Mouse (Mus musculus) midbrain, embryonic 12.5 days (tissue): ENCODE measurements around the gene Nck2. TPM values are rescaled to one million over a fixed set of nuclear protein-coding genes. Genes with fewer than 3 reads are reported as not detected.

Experiments
- ATAC-seq: fragments of 200-750 bp; cut with Nextera tagmentation; 2 replicates; pipeline ENCODE4 v1.8.0; 2017; ENCODE audit warnings: low read depth, moderate TSS enrichment, moderate library complexity; ENCODE audit not compliant: low FRiP score
- H3K27ac ChIP-seq: fragments of 300-500 bp; sonication (generic); replicated peaks from 2 replicates; pipeline ENCODE4 v1.5.1; 2016; ENCODE audit warnings: mild to moderate bottlenecking
- H3K27me3 ChIP-seq: fragments of 300-500 bp; sonication (generic); 2 replicates; pipeline ENCODE4 v1.6.1; 2016; ENCODE audit warnings: mild to moderate bottlenecking
- H3K36me3 ChIP-seq: fragments of 300-500 bp; sonication (generic); 2 replicates; pipeline ENCODE4 v1.6.1; 2016
- H3K4me1 ChIP-seq: fragments of 300-500 bp; sonication (generic); 2 replicates; pipeline ENCODE4 v1.6.1; 2016
- H3K4me2 ChIP-seq: fragments of 300-500 bp; sonication (generic); replicated peaks from 2 replicates; pipeline ENCODE4 v1.6.1; 2016; ENCODE audit warnings: mild to moderate bottlenecking, moderate library complexity
- H3K4me3 ChIP-seq: fragments of 300-500 bp; sonication (generic); 2 replicates; pipeline ENCODE4 v1.5.1; 2016; ENCODE audit warnings: mild to moderate bottlenecking
- H3K9ac ChIP-seq: fragments of 300-500 bp; sonication (generic); replicated peaks from 2 replicates; pipeline ENCODE4 v1.6.1; 2016; ENCODE audit warnings: mild to moderate bottlenecking, moderate library complexity
- H3K9me3 ChIP-seq: fragments of 300-500 bp; sonication (generic); 2 replicates; pipeline ENCODE4 v1.6.1; 2016; ENCODE audit warnings: mild to moderate bottlenecking
- WGBS: fragments of 180-500 bp; shearing (Covaris S2); methylation state at CpG from one replicate; pipeline ENCODE4 v1.1.7; 2016; 5-methylcytosine and 5-hydroxymethylcytosine counted together
- polyA plus RNA-seq: library from polyadenylated mRNA; unstranded; fragments of >200 nt; fragmentation: Nextera tagmentation; extraction: Ambion mirVana; gene quantifications from 2 replicates; pipeline ENCODE4 v1.2.1, GENCODE M21; 2016

Gene Nck2
- polyA plus RNA-seq, 1 experiment from 2014 or later = 41.8 TPM

DNA sequence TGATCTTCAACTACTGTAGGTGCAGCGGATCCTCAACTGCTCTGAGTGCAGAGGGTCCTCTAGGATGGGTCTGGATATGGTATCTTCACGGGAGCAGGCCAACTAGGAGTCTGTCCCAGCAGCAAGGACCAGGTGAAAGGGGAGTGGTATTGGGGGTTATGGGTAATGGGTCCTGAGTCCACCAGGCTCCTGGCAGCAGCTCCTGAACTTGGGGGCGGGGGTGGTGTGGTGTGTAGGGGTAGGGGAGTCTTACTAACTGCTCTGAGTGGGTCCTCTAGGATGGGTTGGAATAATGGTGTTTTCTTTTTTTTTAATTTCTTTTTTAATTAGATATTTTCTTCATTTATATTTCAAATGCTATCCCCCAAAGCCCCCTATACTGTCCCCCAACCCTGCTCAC is 73.0 kb downstream of the Nck2 start:
- 97% methylated on average over 3 of the region's 3 CpGs for WGBS
- no peak for ATAC-seq

DNA sequence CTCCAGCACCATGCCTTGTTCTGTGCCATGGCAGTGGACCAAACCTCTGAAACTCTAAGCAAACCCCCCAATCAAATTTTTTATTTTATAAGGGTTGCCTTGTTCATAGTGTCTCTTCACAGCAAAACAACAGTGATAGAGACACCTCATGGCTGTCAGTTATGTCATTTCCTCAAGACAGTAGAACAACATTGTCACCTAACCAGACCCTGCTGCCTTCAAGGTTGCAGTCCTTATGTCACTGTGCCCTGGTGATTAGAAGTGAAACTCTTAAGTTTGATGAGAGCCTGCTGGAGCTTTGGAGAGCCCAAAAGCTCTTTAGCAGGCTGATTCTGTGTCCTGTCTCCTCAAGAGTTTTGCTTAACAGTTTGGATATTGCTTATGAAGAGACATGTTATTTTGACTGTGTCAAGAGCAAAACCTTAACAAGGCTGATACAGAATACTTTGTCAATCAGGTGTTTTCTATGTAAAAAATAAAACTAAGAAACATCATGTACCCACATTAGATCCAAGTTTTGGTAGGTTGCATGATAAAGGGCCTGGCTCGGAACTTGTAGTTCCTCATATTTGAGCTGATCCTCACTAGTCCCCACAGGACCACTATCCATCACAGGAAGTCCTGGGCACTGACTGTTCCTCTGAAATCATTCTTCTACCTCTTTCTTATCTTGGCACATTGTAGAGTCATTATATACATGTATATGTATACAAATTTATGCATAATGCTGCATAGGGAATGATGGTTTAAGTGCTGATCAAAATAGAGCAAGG is 76.0 kb downstream of the Nck2 start:
- Histone ChIP-seq H3K4me1 (no peaks in the 10 kb centered on the region), H3K27me3 (no peaks in the 10 kb centered on the region), H3K27ac (no peak overlapping the region), H3K9me3 (no peaks in the 10 kb centered on the region), H3K4me3 (no peak overlapping the region), H3K36me3 (no peaks in the 10 kb centered on the region), H3K9ac (no peak overlapping the region), H3K4me2 (no peak overlapping the region)
- ATAC-seq = no peak
- 93% methylated on average over 1 of the region's 1 CpGs for WGBS

More for the DNA sequence above, 73.0 kb downstream of the Nck2 start:
- Histone ChIP-seq H3K4me1 (no peaks in the 10 kb centered on the region), H3K4me2 (no peak overlapping the region), H3K36me3 (0 out of 2 replicates have a peak, but pooled peaks cover 3% of the 10 kb centered on the region), H3K27ac (no peak overlapping the region), H3K9me3 (no peaks in the 10 kb centered on the region), H3K4me3 (no peak overlapping the region), H3K9ac (no peak overlapping the region), H3K27me3 (no peaks in the 10 kb centered on the region)

DNA sequence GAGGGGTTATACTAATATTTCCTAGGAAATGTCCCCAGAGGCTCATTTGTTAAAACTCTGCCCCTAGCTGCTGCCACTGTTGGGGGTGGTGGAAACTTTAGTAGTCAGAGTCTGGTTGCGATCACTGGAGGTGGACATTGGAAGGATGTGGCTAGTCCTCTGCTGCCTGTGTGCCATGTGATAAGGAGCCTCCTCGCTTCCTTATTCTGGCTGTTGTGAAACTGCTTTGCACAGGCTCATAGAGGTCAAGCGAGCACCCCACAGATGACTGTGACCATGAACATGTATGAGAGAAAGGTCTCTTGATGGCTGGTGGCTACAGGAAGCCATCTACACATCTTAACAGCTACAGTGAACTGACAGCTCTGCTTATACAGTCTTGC is 76.6 kb downstream of the Nck2 start:
- no peaks in the 10 kb centered on the region for H3K4me1 ChIP-seq
- no peaks in the 10 kb centered on the region for H3K27me3 ChIP-seq
- 99% methylated on average over 3 of the region's 3 CpGs for WGBS
- no peak overlapping the region for H3K9ac ChIP-seq
- no peak overlapping the region for H3K4me3 ChIP-seq
- no peak for ATAC-seq
- H3K27ac ChIP-seq = no peak overlapping the region
- H3K36me3 ChIP-seq = no peaks in the 10 kb centered on the region
- no peak overlapping the region for H3K4me2 ChIP-seq
- no peaks in the 10 kb centered on the region for H3K9me3 ChIP-seq

DNA sequence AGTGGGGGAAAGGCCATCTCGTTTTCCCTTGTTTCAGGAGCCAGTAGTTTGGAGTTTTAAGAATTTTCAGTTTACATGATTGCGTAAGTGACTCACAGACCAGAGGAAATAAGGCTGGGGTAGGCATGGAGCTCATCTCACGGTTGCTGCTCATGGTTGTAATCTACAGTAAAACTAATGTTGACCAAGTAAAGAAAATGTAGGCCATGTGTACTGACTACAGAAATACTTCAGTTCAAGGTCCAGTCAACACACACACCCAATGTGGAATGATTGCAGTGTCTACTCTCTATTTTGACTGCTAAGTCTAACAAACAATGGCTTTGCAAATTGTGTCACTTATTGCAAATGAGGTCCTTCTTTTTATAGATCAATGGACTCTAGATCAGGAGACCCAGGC is 77.1 kb downstream of the Nck2 start:
- no peaks in the 10 kb centered on the region for H3K9me3 ChIP-seq
- H3K36me3 ChIP-seq = no peaks in the 10 kb centered on the region
- H3K4me3 ChIP-seq = no peak overlapping the region
- H3K4me1 ChIP-seq = no peaks in the 10 kb centered on the region
- ATAC-seq = no peak
- no peak overlapping the region for H3K9ac ChIP-seq
- H3K27me3 ChIP-seq = no peaks in the 10 kb centered on the region
- no peak overlapping the region for H3K4me2 ChIP-seq
- 91% methylated on average over 3 of the region's 3 CpGs for WGBS
- no peak overlapping the region for H3K27ac ChIP-seq

DNA sequence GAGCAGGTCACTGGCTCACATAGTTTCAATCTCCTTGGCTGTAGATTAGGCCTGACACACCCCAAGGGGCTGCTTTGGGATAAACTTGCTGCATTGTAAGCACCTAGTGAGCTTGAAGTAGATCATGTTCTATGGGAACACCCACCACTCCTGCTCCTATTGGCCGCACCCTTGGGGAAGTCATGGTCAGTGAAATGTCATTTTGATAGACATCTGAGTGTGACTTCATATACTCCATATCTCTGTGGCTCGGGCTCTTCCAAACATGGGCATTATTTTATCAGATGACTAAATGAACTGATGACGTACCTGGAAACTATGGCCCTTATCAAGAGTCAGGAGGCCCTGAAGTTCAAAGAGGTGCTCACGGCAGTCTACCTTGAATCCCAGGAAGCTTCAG is 77.6 kb downstream of the Nck2 start:
- H3K4me1 ChIP-seq = no peaks in the 10 kb centered on the region
- H3K36me3 ChIP-seq = no peaks in the 10 kb centered on the region
- no peak overlapping the region for H3K9ac ChIP-seq
- 97% methylated on average over 4 of the region's 4 CpGs for WGBS
- no peaks in the 10 kb centered on the region for H3K9me3 ChIP-seq
- H3K4me3 ChIP-seq = no peak overlapping the region
- no peak for ATAC-seq
- H3K4me2 ChIP-seq = no peak overlapping the region
- no peaks in the 10 kb centered on the region for H3K27me3 ChIP-seq
- H3K27ac ChIP-seq = no peak overlapping the region

DNA sequence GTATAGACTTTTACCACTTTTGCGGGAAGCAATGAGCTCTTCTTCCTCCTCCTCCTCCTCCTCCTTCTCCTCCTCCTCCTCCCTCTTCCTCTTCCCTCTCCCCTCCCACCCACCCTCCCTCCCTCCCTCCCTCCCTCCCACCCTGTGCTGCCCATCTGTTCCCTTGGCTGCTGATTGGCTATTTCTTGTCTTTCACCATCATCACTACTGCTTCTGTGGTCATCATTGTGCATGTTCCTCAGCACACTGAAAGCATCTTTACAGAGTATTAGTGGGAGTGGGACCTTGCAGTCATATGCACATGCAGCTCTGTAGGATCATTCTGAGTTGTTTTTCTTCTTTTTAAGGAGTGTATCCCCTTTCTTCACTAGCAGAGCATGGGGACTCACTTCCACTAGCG is 78.6 kb downstream of the Nck2 start:
- Histone ChIP-seq H3K4me3 (no peak overlapping the region), H3K36me3 (no peaks in the 10 kb centered on the region), H3K4me1 (no peaks in the 10 kb centered on the region), H3K9me3 (no peaks in the 10 kb centered on the region), H3K4me2 (no peak overlapping the region), H3K27ac (no peak overlapping the region), H3K27me3 (no peaks in the 10 kb centered on the region), H3K9ac (no peak overlapping the region)
- WGBS = 86% methylated on average over 2 of the region's 2 CpGs
- no peak for ATAC-seq

DNA sequence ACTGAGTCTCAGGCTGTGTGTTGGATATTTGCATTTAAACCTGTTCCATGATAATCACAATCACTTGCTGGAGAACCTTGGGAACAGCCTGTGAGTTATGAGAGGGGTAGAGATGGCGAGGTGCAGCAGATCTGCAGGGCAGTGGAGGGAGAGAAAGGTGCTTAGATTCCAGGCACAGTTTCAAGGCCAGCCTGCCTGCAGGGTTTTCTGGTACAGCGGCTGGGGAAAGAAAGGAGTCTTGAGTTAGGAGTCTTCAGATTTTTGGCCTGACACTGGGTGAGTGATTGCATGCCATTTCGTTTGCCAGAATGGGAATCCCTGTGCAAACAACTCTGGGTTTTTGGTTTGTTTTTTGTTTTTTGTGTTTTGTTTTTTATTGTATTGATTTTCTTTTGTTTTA is 80.0 kb downstream of the Nck2 start:
- Histone ChIP-seq H3K36me3 (no peaks in the 10 kb centered on the region), H3K9me3 (no peaks in the 10 kb centered on the region), H3K9ac (no peak overlapping the region), H3K27me3 (no peaks in the 10 kb centered on the region), H3K4me2 (no peak overlapping the region), H3K4me3 (no peak overlapping the region), H3K4me1 (no peaks in the 10 kb centered on the region), H3K27ac (no peak overlapping the region)
- no peak for ATAC-seq
- WGBS = 81% methylated on average over 3 of the region's 3 CpGs

DNA sequence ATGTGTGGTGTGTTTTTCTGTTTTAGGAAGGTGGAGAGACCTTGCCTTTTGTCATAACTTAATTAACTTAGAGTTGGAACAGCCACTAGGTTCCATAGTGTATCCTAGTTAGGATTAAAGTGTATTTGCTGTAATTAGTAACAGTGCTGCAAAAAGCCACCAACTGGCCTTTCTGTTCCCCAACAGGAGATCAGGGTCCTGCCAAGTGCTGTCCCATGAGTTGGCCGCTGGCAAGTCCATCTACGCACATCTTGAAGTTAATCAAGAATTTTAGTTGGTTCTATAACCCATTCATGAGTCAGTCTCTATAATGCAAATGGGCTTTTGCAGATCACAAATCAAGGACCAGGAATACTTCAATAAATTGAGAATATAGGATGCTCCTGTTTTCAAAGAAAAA is 83.9 kb downstream of the Nck2 start:
- H3K9ac ChIP-seq = no peak overlapping the region
- no peaks in the 10 kb centered on the region for H3K36me3 ChIP-seq
- H3K4me2 ChIP-seq = no peak overlapping the region
- no peak overlapping the region for H3K4me3 ChIP-seq
- H3K9me3 ChIP-seq = no peaks in the 10 kb centered on the region
- H3K27me3 ChIP-seq = no peaks in the 10 kb centered on the region
- no peak for ATAC-seq
- WGBS = 98% methylated on average over 2 of the region's 2 CpGs
- no peaks in the 10 kb centered on the region for H3K4me1 ChIP-seq
- H3K27ac ChIP-seq = no peak overlapping the region

DNA sequence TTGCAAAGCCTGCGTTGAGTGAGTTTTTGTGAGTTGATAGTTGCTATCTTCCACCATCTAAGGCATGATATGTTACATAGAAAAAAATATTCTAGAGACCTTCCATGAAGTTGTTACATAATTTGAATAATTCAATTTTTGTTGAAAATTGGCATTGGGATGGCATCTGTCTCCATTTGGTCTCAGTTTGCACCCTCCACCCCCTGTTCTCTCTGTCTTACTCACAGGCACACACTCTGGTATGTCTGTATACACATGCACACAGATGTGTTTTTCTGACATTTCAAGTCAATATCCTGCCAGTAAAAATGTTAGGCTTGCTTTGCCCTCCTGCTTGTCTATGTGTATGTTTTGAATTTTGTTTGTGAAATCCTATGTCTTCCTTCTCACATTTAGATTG is 84.7 kb downstream of the Nck2 start:
- Histone ChIP-seq H3K9ac (no peak overlapping the region), H3K9me3 (no peaks in the 10 kb centered on the region), H3K36me3 (0 out of 2 replicates have a peak, but pooled peaks cover 4% of the 10 kb centered on the region), H3K4me3 (no peak overlapping the region), H3K4me1 (no peaks in the 10 kb centered on the region), H3K27me3 (no peaks in the 10 kb centered on the region), H3K27ac (no peak overlapping the region), H3K4me2 (no peak overlapping the region)
- WGBS = 91% methylated on average over 1 of the region's 1 CpGs
- no peak for ATAC-seq

DNA sequence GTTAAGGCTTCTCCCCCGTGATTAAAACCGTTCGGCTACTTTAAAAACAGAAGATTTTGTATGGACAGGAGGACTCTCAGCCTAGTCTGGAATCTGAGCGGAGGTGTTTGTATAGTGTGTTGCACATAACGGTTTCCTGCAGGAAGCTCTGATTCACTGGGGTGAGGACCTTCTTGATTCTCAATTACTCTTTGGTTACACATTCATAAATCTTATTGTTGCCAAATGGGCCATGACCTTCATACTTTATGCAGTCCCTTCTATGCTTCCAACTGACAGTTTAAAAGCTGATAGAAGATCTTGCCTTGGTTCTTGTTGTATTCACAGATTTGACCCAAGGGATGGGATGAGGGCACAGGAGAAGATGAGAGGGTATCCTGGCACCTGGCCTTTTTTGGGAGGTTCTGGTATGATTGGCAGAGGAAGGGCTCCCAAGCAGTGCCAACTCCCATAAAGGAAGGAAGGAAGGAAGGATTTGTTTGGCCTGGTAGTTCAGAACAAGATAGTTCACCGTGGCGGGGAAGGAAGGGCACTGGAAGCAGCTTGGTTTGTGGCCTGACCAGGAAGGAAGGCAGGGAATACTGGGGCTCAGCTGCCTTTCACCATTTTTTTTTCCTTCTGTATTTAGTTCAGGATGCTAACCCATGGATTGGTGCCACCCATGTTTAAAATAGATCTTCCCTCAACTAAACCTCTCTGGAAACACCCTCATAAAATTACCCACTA is 86.1 kb downstream of the Nck2 start:
- no peak overlapping the region for H3K9ac ChIP-seq
- H3K27me3 ChIP-seq = no peaks in the 10 kb centered on the region
- H3K27ac ChIP-seq = no peak overlapping the region
- H3K4me3 ChIP-seq = no peak overlapping the region
- H3K9me3 ChIP-seq = no peaks in the 10 kb centered on the region
- H3K4me1 ChIP-seq = no peaks in the 10 kb centered on the region
- no peak overlapping the region for H3K4me2 ChIP-seq
- H3K36me3 ChIP-seq = 0 out of 2 replicates have a peak, but pooled peaks cover 12% of the 10 kb centered on the region
- ATAC-seq = no peak
- WGBS = 83% methylated on average over 7 of the region's 7 CpGs

DNA sequence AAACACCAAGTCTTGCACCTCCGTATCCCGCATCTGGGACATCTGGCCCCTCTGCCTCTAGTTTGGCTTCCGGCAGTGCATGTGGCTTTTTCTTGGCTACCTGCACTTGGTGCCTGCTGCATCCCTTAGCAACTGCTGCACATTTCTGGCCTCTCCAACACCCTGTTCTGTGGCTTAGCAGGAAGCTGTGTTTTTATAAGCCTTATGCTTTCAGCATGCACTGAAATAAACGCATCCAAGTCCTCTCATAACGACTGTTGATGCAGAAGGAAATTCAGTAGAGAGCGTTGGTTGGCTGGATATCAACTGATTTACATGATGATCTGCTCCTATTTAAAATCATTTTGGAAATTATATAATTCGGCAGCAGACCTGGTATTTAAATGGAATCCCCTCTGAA is 86.9 kb downstream of the Nck2 start:
- Histone ChIP-seq H3K9ac (no peak overlapping the region), H3K4me3 (no peak overlapping the region), H3K36me3 (0 out of 2 replicates have a peak, but pooled peaks cover 12% of the 10 kb centered on the region), H3K4me2 (no peak overlapping the region), H3K27me3 (no peaks in the 10 kb centered on the region), H3K4me1 (no peaks in the 10 kb centered on the region), H3K27ac (no peak overlapping the region), H3K9me3 (no peaks in the 10 kb centered on the region)
- WGBS = 90% methylated on average over 7 of the region's 7 CpGs
- no peak for ATAC-seq

DNA sequence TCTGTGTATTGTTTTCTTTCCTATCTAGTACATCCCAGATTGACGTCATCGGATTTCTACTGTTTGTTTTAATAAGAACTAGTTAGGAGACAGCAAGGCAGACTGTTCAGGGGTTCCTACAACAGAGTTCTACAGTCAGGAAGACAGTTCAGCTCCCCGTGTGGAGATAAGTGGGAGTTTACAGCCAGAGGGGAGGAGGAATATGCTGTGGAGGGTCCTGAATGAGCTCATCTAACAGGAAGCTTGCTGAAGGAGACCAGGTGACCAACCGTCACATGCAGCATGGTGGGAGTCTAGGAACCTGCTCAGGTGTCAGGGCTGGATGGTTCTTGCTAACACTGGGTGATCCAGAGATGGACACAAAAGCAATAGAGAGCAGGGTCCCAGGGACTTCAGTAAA is 87.9 kb downstream of the Nck2 start:
- H3K36me3 ChIP-seq = 0 out of 2 replicates have a peak, but pooled peaks cover 16% of the 10 kb centered on the region
- no peak overlapping the region for H3K9ac ChIP-seq
- H3K27me3 ChIP-seq = no peaks in the 10 kb centered on the region
- no peaks in the 10 kb centered on the region for H3K9me3 ChIP-seq
- WGBS = 82% methylated on average over 4 of the region's 4 CpGs
- H3K4me2 ChIP-seq = no peak overlapping the region
- no peak overlapping the region for H3K27ac ChIP-seq
- no peaks in the 10 kb centered on the region for H3K4me1 ChIP-seq
- ATAC-seq = 0 out of 2 replicates have a peak, but pooled peaks have one; percentile 19
- no peak overlapping the region for H3K4me3 ChIP-seq
